Mouse (Mus musculus) gastrocnemius, postnatal 25 days (tissue): ENCODE measurements around the gene Atp1a2. TPM values are rescaled to one million over a fixed set of nuclear protein-coding genes. Genes with fewer than 3 reads are reported as not detected.

Experiments used
- DNase-seq: peaks from one replicate; pipeline ENCODE4 v3.0.0; 2022
- total RNA-seq, 2 experiments: library from RNA; stranded (reverse); gene quantifications; 1 replicate in 1 of 2; 2 replicates in 1 of 2; pipeline ENCODE4 v1.2.3; 2021

Gene Atp1a2
- total RNA-seq, 2 experiments from 2014 or later, result 1,026 to 1,397 TPM

- no peak for DNase-seq
Measured at GRCm38 (mm10) chr1:172305153-172305552, 7.3 kb upstream of the Atp1a2 start.

DNA sequence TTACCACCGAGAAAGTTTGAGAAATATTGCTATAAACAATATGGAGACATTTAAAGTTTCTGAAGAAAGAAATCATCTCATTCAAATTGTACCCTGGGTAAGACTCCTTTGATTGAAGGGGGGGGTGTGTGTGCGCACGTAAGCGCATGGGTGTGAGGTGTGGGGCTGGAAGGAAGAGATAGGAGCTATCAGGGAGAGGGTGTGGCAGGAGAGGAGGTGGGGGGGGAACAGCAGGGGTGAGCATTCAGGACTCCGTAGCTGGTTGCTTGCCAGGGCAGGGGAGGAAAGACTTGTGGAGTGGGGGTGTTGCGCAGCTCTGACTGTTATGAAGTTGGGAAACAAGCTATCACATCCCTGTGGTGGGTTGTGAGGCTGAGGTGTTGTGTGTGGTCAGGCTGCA lies 6.6 kb upstream of the Atp1a2 start:
- no peak for DNase-seq

- DNase-seq, result no peak
Measured at GRCm38 (mm10) chr1:172302851-172303250, 5.0 kb upstream of the Atp1a2 start.

- DNase-seq, result peak; percentile 62
Measured at GRCm38 (mm10) chr1:172302311-172302710, 4.4 kb upstream of the Atp1a2 start.

- DNase-seq, result no peak
Measured at GRCm38 (mm10) chr1:172301180-172301579, 3.3 kb upstream of the Atp1a2 start.

DNA sequence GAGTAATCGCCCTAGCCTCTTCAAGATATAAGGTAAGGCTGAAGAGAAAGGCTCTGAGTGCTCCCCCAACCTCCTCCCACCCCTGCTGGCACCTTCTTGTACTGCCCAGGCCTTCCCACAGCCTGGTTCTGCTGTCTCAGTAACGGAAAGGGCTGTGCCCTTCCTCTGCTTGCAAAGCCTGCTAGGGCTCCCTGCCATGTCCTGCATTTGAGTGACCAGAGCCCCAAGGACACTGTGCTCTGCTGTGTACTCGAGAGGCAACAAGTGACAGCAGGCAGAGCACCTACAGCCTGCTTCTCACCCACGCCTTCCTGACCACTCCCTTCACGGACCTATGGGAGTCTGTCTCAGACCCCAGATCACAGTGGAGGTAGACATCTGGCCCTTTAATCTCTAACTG lies 2.4 kb upstream of the Atp1a2 start:
- DNase-seq, result peak; percentile 77

DNA sequence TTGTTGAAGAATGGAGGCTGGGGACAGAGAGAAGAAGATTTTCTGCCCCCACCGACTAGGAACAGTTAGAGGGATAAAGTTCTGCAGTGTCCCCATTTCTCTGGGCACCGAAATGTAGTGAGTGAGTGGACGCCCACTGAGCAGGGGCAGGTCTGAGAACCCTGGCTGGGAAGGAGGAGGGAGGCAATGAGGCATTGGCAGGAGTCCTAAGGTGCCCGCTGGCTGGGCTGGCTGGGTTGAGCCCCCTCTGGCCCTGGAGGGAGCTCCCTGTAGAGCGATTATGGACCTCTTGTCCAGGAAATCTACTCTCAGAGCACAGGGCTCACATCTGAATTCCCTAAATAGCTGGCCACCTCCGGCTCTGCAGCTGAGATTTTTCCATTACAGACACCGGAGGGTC lies 1.7 kb upstream of the Atp1a2 start:
- DNase-seq, result no peak

- DNase-seq, result peak; percentile 81
Measured at GRCm38 (mm10) chr1:172296816-172297510, 901 bp downstream of the Atp1a2 start.

GRCm38 (mm10) chr1:172295751-172296197 lies 2.1 kb downstream of the Atp1a2 start:
- peak; percentile 55 for DNase-seq

DNA sequence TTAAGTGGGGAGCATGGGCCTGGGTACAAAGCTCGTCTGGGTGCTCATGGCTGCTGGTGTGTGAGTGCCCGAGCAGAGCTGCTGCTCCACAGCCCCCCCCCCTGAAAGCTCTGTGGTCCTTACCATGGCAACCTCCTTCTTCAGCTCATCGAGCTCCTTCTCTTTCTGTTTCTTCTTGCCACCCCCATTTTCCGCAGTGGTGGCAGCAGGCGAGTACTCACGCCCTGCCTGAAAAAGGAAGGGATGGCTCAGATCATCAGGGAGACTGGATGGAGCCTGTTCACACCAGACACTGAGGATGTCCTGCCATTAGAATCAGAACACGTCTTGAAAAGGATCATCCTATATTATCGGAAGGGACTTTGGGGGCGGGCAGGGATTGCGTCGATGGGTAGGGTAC lies 4.4 kb downstream of the Atp1a2 start:
- no peak for DNase-seq

GRCm38 (mm10) chr1:172292880-172293279 lies 5.0 kb downstream of the Atp1a2 start:
- no peak for DNase-seq

DNA sequence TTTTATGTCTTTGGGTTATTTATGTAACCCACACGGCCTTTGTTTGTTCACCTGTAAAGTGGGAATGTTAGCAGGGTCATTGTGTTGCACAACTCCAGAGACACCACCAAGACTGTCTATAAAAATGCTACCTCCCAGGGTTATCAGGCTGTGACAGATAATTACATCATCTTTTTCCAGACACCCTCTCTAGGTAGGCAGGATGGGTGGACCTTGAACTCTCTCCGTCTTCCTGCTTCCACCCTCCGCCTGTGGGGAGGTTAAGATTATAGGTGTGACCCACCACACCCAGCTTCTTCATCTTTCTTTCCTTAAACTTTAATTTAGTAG lies 8.3 kb downstream of the Atp1a2 start:
- no peak for DNase-seq

- DNase-seq, result no peak
Measured at GRCm38 (mm10) chr1:172288900-172289616, 8.8 kb downstream of the Atp1a2 start.

DNA sequence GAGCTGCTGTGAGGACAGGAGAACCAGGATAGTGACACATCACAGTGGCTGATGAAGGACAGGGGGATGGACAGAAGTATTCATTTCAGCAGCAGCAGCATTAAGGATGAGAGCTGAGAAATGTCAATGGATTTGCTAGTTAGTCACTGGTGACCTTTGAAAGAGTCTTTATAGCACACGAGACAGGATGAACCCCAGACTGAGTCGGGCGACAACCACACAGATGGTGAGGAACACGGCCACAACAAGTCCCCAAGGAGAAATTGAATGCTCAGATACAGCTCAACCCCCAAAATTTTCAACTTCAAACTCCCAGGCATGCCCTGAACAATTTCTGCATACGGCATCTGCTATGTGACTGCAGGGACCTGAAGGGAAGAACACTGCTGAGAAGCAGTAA lies 11.1 kb downstream of the Atp1a2 start:
- no peak for DNase-seq

DNA sequence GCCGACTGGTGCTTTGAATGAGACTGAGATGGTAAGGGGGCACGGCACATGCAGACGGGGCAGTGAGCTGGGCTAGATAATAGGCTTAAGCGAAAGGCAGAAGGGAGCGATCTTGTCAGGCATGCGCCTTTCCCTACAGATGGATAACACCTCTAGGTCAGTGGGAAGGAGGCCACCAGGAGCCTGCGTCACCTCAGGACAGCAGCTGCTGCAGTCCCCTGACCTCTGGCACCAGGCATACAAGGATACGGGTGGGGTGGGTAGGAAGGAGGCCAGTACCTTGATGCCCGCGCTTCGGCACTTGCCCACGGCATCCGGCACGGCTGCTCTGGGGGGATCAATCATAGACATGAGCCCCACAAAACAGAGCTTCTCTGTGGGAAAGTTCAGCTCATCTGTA lies 13.6 kb downstream of the Atp1a2 start:
- peak; percentile 68 for DNase-seq

- peak; percentile 60 for DNase-seq
Measured at GRCm38 (mm10) chr1:172283073-172283472, 14.8 kb downstream of the Atp1a2 start.

DNA sequence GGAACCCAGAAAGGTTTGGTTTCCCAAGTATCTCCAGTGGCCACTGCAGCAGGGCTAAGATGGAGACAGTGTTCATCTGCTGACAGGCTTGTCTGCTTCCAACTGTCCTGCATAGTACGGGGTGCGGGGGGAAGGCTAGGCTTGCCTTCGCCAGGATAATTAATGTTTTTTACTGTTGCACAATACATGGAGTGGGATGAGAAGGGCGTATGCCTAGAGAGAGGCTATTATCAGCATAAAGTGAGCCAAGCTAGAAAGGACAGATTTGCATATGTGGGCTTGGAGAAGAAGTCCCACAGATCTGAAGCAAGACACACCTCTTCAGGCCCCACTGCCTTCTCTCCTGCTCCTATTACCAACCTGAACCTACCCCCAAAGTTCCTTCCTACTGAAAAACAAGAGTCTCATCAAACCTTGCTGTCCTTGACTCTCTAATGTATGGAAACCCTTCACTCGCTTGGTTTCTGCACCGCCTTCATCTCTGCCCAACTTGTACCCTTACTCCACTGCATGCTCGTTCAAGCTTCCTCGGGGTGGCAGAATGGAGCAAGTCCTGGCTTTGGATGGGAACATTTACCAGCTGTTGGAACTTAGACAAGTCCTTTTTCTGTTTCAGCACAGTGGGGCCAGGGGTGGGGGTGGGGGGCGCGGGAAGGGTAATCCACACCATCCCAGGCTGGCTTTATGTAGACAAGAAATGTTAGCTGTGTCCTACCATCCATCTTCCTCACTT lies 16.2 kb downstream of the Atp1a2 start:
- no peak for DNase-seq

- no peak for DNase-seq
Measured at GRCm38 (mm10) chr1:172279768-172280509, 17.9 kb downstream of the Atp1a2 start.

GRCm38 (mm10) chr1:172278328-172278727 lies 19.5 kb downstream of the Atp1a2 start:
- no peak for DNase-seq

DNA sequence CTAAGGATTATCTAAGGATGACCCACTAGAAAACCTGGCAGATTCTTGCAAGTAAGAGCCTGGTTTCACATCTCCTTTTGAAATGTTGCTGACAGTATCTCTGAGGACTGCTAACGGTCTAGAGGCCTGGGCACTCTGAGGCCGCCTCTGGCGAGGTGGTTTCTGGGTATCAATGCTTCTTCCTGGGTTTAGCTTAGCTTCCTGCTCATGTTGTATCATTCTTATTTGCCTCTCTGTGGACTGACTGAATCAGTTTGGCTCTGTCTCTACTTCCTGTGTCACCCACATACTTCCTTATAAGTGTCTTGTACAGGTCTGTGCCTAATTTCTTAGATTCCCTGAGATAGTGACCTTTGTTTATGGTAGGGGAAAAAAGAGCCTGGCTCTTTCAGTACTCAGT lies 20.7 kb downstream of the Atp1a2 start:
- DNase-seq, result no peak

DNA sequence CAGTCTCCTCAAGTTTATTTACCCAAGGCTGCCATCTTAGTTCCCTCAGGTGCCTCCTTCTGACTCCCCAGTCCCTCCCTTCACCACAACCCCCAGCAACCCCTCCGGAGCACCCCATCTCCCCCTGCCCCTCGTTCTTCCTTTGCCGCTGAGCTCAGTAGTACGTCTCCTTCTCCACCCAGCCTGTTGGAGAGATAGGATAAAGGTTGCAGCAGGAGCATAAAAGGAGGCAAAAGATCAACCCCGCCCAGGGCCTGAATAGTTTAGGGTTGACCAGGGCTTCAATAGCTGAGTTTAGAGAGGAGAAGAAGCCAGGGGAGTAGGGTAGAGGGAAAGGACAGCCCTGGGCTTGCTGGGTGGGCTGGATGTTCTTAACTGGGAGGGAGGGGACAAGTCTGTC lies 23.3 kb downstream of the Atp1a2 start:
- no peak for DNase-seq

DNA sequence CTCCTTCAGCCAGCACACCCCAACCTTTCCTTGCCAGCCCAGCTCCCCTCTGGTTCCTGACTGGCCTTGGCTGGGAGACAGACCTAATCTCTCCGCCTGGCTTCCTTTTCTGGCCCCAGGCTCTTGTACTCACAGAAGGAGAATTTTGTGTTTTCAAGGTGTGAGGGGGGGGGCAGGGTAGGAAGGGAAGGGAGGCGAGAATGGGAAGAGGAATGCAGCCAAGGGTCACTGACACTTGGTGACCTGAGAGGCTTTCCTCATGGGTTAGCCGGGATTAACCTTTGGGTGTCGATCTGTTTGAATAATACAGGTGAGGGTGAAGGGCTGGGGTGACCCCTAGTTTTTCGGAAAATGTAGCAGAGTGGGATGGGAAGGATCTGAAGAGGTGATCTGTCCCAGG lies 23.7 kb downstream of the Atp1a2 start:
- no peak for DNase-seq

DNA sequence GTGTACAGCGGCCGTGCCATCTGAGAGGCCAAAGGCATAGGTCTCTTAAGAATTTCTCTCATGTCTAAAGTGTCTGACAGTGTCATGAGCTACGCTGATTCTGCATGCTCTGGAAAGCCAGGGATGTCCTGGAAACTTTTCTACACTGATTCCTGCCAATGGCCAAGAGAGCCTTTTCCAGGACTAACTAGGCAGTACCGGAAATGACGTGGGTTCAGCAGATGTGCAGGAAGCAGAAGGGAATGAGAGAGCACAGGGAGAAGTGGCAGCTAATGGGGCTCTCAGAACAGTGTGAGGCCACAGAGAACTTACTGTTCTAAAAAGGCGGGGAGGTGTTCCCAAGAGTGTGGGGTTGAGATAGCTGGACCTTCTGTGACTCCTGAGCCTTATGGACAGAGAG lies 24.5 kb downstream of the Atp1a2 start:
- DNase-seq, result no peak
